Mouse (Mus musculus) kidney, adult 2 months (tissue): ENCODE measurements around the gene Ceacam19. TPM values are rescaled to one million over a fixed set of nuclear protein-coding genes. Genes with fewer than 3 reads are reported as not detected.

Source experiments
- DNase-seq: peaks from one replicate; pipeline ENCODE4 v3.0.0; 2021
- H3K27ac ChIP-seq: fragments of 200-500 bp; 2 replicates; pipeline ENCODE4 v1.5.1; 2012; ENCODE audit warnings: low read depth, low read length, control low read depth, inconsistent platforms; ENCODE audit not compliant: insufficient read depth
- H3K27me3 ChIP-seq: fragments of 200-500 bp; replicated peaks from 2 replicates; pipeline ENCODE4 v1.6.1; 2012; ENCODE audit warnings: mild to moderate bottlenecking, moderate library complexity, low read length, inconsistent platforms; ENCODE audit not compliant: control insufficient read depth, insufficient read depth
- H3K36me3 ChIP-seq: fragments of 200-500 bp; 2 replicates; pipeline ENCODE4 v1.6.1; 2012; ENCODE audit warnings: mild to moderate bottlenecking, moderate library complexity, low read length, inconsistent platforms; ENCODE audit not compliant: control insufficient read depth, insufficient read depth
- H3K4me1 ChIP-seq: fragments of 200-500 bp; 2 replicates; pipeline ENCODE4 v1.6.1; 2011; ENCODE audit warnings: low read length; ENCODE audit not compliant: control insufficient read depth, insufficient read depth
- H3K4me3 ChIP-seq: fragments of 200-500 bp; 2 replicates; pipeline ENCODE4 v1.5.1; 2011; ENCODE audit warnings: mild to moderate bottlenecking, low read depth, low read length, control low read depth; ENCODE audit not compliant: insufficient read depth
- CTCF ChIP-seq: fragments of 200-500 bp; conservative IDR thresholded peaks from 2 replicates; pipeline ENCODE4 v1.5.1; 2011; ENCODE audit warnings: low read depth, mild to moderate bottlenecking, control low read depth, low read length, moderate library complexity, mixed read lengths; ENCODE audit not compliant: insufficient read depth, insufficient read length
- POLR2A ChIP-seq: fragments of 200-500 bp; IDR thresholded peaks from one replicate; pipeline ENCODE4 v1.6.1; 2011; ENCODE audit warnings: low read depth, low read length, control low read depth
- WGBS: fragments of 180-500 bp; shearing (Covaris S2); methylation state at CpG from one replicate; pipeline ENCODE4 v1.1.7; 2018; 5-methylcytosine and 5-hydroxymethylcytosine counted together
- polyA plus RNA-seq: library from polyadenylated mRNA; depleted of rRNA; stranded (reverse); fragments of >200 nt; gene quantifications from 2 replicates; pipeline ENCODE4 v1.2.3, GENCODE M21; 2012

The Ceacam19 gene
- polyA plus RNA-seq, 1 experiment, result 0.25 TPM

DNA sequence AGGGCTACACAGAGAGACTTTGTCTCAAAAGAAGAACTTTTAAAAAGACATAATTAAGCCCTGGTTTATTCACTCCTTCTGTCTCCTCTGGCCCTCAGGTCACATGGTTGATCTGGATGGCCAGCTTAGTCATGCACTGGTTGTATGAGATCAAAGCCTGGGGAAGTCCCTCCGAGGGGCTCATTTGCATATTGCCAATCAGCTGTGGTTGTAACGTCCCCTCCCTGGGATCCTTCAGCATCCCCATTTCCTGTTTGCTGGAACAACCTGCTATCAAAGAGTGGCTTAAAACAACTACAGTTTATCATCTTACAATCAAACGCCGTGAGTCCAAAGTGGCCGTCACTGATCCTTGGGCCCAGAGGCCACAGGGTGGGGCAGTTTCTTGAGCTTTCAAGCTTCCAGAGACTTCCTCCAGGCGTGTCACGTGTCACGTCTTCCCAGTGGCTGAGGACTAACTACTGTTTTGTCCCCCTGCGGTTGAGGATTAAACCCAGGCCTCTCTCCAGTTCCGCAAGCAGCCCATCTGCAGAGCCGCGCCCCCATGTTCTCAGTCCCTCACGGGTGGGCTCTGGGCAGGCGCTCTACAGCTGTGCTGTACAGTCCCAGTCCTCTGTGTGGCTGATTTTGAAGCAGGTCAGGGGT is 10.9 kb downstream of the Ceacam19 start:
- Histone ChIP-seq H3K36me3 (no peaks in the 10 kb centered on the region), H3K4me1 (peaks cover 6% of the 10 kb centered on the region; the same call in 1 of the 2 replicates), H3K27me3 (no peaks in the 10 kb centered on the region), H3K4me3 (no peak overlapping the region), H3K27ac (no peak overlapping the region)
- 33% methylated on average over 14 of the region's 14 CpGs for WGBS
- no peak for DNase-seq
- TF ChIP-seq CTCF, result no peak
- no peak for TF ChIP-seq POLR2A

DNA sequence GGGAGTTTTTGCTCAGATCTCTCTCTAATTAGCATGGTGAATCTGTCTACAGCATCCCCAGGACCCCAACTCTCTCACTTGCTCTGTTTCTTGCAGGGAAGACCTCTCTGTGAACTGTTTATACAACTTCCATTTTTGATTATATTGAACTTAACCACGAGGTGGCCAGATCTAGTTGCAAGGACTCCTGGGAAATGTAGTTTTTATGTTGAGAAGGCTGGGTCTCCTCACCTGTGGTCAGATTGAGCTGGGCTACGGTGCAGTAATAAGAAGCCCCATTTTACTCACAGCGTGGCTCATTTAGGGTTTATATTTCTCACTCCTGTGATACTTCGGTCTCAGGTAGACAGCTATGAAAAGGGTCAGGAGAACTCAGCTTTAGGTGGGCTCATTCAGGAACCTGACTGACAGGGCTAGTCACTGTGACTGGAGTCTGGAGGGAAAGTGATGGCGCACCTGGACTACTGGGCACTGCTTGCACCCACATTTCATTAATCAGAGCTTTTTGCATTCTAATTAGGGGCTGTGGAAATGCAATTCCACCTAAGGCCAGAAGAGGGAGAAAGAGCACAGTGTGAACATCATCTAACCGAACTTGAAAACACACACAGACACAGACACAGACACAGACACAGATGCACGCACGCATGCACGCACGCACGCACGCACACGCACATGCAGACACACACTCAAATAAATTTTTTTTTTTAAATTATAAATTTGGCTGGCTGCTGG is 11.7 kb downstream of the Ceacam19 start:
- no peak overlapping the region for H3K4me3 ChIP-seq
- TF ChIP-seq POLR2A, result no peak
- TF ChIP-seq CTCF, result peak; percentile 56
- no peaks in the 10 kb centered on the region for H3K27me3 ChIP-seq
- WGBS, result 35% methylated on average over 13 of the region's 13 CpGs
- no peak overlapping the region for H3K27ac ChIP-seq
- no peaks in the 10 kb centered on the region for H3K36me3 ChIP-seq
- peak; percentile 71 for DNase-seq
- H3K4me1 ChIP-seq, result peaks cover 6% of the 10 kb centered on the region; the same call in 1 of the 2 replicates

DNA sequence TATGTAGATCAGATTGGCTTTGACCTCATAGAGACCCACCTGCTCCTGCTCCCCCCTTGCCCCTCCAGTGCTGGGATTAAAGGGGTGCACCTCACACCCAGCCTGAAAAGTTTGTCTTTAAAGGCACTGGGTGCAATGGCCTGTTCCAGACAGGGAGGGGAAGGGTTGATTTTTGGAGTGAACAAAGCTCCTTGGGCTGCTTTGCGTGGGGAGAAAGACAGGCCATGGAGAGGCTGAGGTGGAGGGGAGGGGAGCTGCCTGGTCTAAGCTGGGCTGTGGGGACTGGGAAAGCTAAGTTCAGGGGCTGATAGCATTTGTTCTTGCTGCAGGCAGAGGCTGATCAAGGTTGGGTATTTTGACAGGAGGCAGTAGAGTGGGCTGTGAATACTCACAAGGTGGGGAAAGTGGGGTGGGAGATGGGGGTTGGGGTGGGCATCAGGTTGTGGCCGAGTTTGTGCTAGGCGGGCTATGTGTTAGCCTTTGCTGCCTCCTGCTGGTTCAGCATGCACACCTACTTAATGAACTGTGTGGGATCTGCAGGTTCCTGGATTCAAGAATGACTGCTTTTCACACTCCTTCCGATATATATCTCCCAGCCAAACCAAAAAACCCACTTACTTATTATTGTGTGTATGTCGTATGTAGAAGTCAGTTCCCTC is 15.7 kb downstream of the Ceacam19 start:
- DNase-seq, result peak; percentile 56
- 45% methylated on average over 5 of the region's 5 CpGs for WGBS
- H3K27ac ChIP-seq, result peak overlapping the region; percentile 12; the same call in 1 of the 2 replicates

DNA sequence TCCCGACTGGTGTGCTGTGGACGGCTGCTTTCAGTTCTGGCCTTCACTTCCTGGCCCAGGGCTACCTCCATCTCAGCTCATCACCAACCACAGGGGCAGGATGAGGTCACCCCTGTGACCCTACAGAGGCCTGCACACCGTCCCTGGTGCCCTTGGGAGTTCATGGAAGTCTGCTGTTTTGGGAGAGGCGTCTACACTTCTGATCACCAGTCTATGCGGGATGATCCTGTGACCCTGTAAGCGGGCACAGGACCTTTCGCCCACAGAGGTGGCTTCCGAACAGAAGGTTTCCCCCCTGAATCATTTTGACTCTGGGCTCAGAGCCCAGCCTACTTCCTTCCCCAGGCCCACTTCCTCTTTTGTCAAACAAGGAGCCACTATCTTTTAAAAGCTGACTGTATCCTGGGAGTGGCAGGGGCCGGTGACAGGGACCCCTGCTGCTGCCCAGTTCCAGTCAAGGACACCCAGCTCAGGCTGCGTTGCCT is 16.6 kb downstream of the Ceacam19 start:
- peak; percentile 75 for DNase-seq
- 63% methylated on average over 10 of the region's 10 CpGs for WGBS
- peaks cover 12% of the 10 kb centered on the region; the same call in 1 of the 2 replicates for H3K4me1 ChIP-seq
- H3K36me3 ChIP-seq, result no peaks in the 10 kb centered on the region
- TF ChIP-seq CTCF (no peak), POLR2A (no peak)
- H3K27me3 ChIP-seq, result no peaks in the 10 kb centered on the region
- H3K4me3 ChIP-seq, result no peak overlapping the region
- peak overlapping the region; percentile 17; the same call in 1 of the 2 replicates for H3K27ac ChIP-seq

More for the DNA sequence above, 15.7 kb downstream of the Ceacam19 start:
- H3K36me3 ChIP-seq, result no peaks in the 10 kb centered on the region
- no peak overlapping the region for H3K4me3 ChIP-seq
- TF ChIP-seq POLR2A, result no peak
- peak; percentile 84 for TF ChIP-seq CTCF
- peaks cover 6% of the 10 kb centered on the region; the same call in 1 of the 2 replicates for H3K4me1 ChIP-seq
- no peaks in the 10 kb centered on the region for H3K27me3 ChIP-seq

DNA sequence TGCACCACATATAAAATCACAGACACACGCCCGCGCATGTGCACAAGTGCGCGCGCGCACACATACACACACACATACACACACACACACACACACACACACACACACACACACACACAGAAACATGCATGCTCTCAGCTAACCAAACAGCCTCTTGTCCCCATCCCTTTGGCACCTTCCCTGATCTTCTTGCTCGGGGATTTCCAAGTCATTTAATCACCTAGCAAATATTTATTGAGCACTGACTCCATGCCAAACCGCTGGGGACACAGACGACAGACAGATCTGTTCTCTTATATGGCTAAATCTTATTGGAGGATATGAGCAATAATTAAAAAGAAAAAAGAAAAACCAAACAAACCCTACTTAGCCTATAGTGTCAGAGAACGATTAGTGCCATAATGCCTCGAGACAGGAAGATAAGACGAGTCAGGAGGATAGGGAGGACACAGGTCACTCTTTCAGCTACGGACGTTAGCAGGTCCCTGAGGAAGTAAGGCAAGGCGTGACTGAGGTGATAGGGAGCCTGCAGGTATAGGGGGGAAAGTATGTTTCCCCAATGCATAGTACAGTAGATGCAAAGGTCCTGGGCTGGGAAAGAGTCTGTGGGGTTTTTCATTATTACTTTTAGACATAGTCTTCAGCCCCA is 19.9 kb downstream of the Ceacam19 start:
- Histone ChIP-seq H3K4me3 (no peak overlapping the region), H3K36me3 (no peaks in the 10 kb centered on the region), H3K4me1 (peaks cover 16% of the 10 kb centered on the region), H3K27me3 (no peaks in the 10 kb centered on the region), H3K27ac (no peak overlapping the region)
- WGBS, result 72% methylated on average over 16 of the region's 16 CpGs
- TF ChIP-seq POLR2A (no peak), CTCF (no peak)
- DNase-seq, result no peak

DNA sequence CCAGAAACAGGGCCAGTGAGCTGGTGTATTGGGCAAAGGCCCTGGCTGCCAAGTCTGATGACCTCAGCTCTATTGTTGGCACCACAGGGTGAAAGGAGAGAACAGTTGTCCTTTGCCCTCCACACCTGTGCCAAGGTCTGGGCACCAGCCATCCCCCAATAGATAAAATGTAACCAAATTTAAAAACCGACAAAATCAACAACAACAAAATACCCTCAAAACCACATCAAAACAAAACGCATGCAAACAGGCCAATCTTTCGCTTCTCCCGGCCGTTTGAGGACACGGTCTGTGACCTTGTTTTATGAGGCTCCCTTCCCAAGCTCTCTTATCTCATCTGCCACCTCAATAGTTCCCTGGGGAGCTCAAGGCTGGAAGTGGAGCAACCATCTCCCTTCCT is 21.3 kb downstream of the Ceacam19 start:
- peak overlapping the region; percentile 18; the same call in 1 of the 2 replicates for H3K27ac ChIP-seq
- H3K27me3 ChIP-seq, result no peaks in the 10 kb centered on the region
- WGBS, result 34% methylated on average over 6 of the region's 6 CpGs
- no peak overlapping the region for H3K4me3 ChIP-seq
- peak; percentile 85 for DNase-seq
- H3K36me3 ChIP-seq, result no peaks in the 10 kb centered on the region
- no peak for TF ChIP-seq POLR2A
- TF ChIP-seq CTCF, result no peak
- H3K4me1 ChIP-seq, result peaks cover 16% of the 10 kb centered on the region
